Mouse (Mus musculus) activated CD4-positive, CD25-positive, alpha-beta regulatory T cell, adult 4 months (primary cell): ENCODE results near the gene Rab14. TPM values are rescaled to one million over a fixed set of nuclear protein-coding genes. Genes with fewer than 3 reads are reported as not detected.
A peak's percentile ranks its signal among the peaks of the same experiment; 100 is the strongest.

Experiments used
- ATAC-seq: one replicate; pipeline ENCODE4 v1.8.0; 2017
- polyA plus RNA-seq, 2 experiments: library from polyadenylated mRNA; unstranded; fragments of 100-300 nt; shearing (Covaris generic); gene quantifications; one replicate each; pipeline ENCODE4 v1.2.1; 2017

The Rab14 gene
- polyA plus RNA-seq, 2 experiments from 2014 or later, result 90.7 to 129 TPM

DNA sequence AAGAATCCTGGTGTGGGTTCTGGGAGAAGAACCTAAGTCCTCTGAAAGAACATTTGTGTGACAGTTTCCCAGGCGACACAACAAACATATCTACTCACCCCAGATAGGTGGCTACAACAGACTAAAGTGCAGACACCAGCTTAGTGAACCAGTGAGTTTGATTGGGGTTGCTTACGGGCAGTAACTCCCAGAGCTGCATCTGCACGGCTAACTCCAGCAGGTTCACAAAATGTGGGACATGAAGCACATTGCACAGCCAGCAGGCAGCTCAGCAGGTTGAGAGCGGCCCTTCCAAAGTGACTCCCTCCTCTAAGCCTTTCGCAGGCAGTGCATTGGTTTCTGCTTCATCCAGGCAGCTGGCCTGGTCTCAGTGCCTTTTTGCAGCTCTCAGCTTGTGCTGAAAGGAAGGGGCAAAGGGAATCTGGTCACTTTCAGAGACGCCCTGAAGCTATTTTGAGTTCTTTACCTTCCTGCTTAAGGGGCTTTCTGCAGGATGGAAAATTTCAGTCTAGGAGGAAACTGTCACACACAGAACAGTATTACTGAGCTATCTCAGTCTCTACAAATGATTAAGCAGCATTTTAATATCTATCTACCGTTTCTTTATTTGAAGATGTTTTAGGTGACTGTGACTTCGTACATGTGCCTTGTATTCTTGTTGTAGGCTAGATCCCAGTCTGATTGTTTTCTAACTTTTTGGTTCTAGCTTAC lies 46.9 kb downstream of the Rab14 start:
- peak; percentile 28 for ATAC-seq

DNA sequence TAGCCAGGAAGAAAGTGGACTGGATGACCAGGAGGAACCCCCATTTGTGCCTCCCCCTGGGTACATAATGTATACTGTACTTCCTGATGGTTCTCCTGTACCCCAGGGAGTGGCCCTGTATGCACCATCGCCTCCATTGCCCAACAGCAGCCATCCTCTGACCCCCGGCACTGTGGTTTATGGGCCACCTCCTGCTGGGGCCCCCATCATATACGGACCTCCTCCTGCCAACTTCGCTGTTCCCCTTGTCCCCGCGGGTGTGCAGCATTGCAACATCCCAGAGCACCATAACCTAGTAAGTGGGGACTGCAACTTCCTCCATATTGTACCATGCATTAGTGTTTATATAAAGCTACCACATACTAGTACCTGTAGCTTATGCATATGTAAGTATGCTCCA lies 47.7 kb downstream of the Rab14 start:
- no peak for ATAC-seq

- ATAC-seq, result no peak
Measured at GRCm38 (mm10) chr2:35151303-35151882, 49.5 kb downstream of the Rab14 start.

GRCm38 (mm10) chr2:35148806-35149205 lies 52.1 kb downstream of the Rab14 start:
- no peak for ATAC-seq

DNA sequence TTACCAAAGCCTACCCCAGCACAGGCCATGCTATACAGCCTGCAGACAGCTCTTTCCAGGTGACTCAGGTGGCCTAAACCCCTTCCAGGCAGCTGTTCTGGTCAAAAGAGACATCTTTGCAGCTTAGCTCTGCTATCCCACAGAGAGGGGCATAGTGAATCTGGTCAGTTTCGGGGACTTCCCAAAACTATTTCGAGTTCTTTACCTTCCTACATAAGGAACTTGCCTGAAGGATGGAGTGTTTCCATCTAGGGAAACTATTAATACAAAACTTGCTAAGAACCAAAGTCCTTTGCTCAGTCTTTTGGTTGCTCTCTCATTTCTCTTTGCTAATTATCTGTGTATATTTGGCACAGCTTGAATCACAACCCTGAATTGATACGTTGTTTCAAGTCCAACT lies 59.2 kb downstream of the Rab14 start:
- ATAC-seq, result no peak

DNA sequence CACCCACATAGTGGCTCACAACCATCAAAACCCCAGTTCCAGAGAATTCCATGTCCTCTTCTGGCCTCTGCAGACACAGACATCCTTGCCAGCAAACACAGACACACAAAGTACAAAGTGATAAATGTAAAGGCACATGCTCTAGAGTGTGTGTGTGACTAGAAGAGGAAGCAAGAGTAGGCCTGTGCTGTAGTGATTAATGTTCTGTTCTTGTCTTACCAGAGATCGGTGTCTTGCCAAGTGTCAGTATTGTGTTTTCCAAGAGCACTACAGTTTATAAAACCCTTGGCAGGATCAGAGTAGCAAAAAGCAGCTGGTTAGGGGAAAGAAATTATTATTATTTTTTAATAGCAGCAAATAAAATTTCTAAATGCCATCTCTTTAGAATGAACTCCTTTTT lies 62.3 kb downstream of the Rab14 start:
- ATAC-seq, result no peak

DNA sequence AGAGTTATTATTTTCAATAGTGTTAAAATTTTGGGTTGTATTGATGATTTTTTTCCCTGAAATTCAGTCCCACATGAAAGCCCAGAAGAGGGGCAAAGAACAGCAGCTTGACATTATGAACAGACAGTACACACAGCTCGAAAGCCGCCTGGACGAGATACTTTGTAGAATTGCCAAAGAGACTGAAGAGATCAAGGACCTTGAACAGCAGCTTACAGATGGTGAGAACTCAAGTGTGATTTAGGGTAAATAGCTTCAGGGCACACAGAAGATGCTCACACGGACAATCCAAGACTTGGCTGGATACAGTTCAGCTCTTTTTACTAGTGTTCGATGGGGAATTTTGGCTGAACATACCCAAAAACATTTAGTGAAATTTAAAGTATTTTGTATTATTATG lies 67.0 kb downstream of the Rab14 start:
- ATAC-seq, result no peak

GRCm38 (mm10) chr2:35132662-35133055 lies 68.3 kb downstream of the Rab14 start:
- ATAC-seq, result no peak

DNA sequence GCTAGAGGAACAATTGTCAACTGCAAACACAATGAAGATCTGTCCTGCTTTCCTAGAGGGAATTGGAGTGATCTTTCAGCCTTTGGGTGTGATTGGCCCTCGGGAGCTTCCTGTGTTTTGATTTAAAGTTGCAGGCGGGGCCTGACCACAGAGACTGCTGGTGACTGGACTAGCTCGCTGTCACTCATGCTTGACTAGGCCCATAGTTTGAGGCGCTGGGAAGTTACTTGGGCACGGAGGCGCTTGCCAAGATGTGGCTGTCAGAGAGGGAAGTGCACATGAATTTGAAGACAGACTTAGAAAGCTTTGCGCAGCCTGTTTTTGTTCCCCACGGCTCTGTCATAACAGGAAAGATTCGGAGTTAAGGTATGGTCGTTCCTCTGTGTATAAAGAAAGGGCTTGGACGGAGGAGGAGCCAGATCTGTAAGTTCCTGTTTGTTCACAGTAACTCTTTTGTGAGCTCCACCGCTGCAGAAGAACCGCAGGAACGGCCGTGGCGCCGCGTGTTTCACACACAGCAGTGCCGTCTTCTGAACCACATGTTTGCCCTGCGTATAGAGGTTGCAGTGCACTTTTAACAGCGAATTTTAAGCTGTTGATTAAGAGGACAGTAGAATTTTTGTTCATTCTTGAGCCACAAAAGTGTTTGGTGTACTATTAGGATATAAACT lies 68.8 kb downstream of the Rab14 start:
- ATAC-seq, result peak; percentile 99

GRCm38 (mm10) chr2:35131491-35131890 lies 69.4 kb downstream of the Rab14 start:
- ATAC-seq, result no peak

Other genes starting within 250 kb of the Rab14 start
- 100 to 1,000 TPM; 213 to 237 TPM for gene Traf1, start 239.3 kb downstream of the Rab14 start, polyA plus RNA-seq
- gene Hc, start 139.7 kb downstream of the Rab14 start, polyA plus RNA-seq, result under 1 TPM; 0.09 to 0.17 TPM
- under 1 TPM in 1 of 2 experiments, not detected in 1; 0.78 TPM for gene AI182371, start 99.6 kb downstream of the Rab14 start, polyA plus RNA-seq
- gene Cntrl, start 91.6 kb downstream of the Rab14 start, polyA plus RNA-seq, result 100 to 1,000 TPM; 139 to 153 TPM
- gene Gsn, start 55.3 kb upstream of the Rab14 start, polyA plus RNA-seq, result 10 to 100 TPM; 27.2 to 28.3 TPM
- 1 to 10 TPM; 2.7 to 4.0 TPM for gene Stom, start 135.9 kb upstream of the Rab14 start, polyA plus RNA-seq
- not detected for gene 4930568D16Rik, start 166.6 kb upstream of the Rab14 start, polyA plus RNA-seq
- gene 4930402F06Rik, start 196.1 kb upstream of the Rab14 start, polyA plus RNA-seq, result not detected